Mouse (Mus musculus): ENCODE data around the gene Plscr2.

Gene Plscr2

DNA sequence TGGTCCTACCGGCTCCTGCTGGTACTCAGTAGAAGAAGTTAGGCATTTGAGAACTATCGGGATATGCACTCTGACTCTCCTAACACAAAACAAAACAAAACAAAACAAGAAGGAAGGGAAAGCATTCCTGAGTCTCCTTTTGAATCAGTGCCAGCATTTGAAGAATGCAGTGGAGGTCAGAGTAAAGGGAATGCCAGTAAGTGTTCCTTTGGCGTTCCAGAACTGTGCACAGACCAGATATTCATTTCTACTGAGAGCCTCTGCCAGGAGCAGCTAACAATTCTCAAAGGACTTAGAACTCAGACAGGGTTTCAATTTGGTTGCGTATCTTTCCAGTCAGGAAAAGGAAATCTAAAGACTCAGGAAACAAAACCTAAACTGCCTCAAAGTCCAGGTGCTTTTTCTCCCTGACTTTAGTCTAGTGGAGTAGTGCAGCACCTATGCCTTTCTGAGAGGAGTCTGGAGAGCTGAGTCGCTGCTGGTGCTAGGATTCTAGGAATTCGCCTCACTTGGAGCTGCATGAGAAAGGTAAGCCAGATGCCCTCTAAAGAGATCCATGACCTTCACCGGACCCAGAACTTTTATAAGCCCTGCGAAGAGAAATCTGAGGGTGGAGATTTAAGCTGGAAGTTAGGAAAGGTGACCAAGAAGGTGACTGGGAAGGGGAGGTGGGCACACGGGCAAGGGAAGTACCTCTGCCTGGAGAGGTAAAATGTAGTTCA lies at the start of gene Plscr2:
Gene Plscr2 (plus strand): TSS at position 117 of the 722 bp plus-strand sequence.
- DNase-seq, result no peak

DNA sequence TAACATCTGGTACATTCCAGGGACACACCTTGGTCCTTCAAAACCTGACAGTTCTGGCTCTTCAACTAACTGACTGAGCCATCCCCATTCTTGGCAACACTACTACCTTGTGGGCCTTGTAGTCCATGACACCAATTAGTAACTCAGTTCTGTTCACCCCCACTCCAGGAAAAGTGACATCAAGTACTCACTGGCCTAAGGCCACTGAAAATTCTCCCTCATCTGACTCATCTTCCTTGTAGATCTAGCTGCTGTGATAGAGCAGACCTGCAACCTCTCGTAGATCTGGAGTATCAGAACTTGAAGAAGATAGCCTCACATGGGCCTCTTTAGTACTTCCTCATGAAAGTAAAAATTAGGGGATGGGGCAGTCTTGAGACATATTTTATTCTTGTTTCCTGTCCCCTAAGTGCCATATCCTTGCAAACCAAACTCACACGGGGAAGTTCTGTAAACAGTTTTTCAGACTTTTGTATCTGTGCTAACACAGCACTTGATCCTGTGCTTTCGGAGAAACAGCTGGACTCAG lies 49.2 kb upstream of the Plscr2 start:
- DNase-seq, result no peak

DNA sequence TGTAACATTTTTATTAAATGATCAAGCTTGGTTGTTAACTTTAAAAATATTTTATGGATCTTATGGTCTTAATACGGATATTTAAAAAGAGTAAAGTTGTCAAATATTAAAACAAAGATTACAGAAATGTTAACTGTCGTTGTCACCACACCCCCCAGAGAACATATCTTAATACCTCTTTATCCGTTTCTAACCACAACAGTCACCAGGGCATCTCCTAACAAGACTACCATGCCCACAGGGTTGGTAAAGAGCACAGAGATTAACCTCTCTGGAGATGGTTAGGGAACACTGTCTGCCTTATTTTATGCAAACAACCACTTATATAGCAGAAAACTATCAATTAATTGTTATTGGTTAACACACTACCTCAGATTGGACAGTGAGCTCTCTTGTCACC lies 48.6 kb upstream of the Plscr2 start:
- no peak for DNase-seq

DNA sequence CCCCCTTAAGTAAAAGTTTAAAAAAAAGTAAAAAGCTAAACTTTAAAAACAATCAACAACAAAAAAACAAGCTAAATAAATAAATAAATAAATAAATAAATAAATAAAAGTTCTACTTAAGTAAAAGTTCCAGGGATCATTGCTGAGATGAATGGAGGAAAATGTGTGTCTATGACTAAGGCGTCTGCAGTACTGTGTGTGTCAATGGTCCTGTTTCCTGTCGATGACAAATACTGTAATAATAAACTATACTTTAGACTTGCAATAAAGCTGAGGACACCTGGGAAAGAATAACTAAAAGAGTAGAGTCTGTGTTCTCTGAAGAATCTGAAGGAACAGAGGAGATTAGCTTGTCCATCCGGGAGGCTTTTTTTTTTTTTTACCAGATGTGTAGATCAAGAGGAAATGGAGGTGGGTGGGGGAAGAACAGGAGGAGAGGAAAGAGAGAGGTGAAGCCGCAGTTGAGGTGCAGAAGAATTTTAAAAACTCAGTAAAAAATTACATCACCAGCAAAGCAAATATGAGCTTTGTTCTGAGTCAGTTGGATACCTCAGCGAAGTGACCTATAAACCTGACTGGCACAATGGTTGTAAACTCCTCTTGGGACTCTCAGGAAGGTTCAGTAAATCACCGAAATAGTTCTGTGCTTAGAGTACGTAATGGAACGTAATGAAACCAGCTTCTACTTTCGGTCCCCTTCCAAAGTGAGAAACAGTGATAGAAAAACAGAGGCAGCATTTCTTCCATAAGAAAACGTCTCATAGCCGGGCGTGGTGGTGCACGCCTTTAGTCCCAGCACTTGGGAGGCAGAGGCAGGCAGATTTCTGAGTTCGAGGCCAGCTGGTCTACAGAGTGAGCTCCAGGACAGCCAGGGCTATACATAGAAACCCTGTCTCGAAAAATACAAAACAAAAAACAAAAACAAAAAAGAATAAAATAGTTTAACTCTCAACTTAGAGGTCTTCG lies 46.3 kb upstream of the Plscr2 start:
- no peak for DNase-seq

DNA sequence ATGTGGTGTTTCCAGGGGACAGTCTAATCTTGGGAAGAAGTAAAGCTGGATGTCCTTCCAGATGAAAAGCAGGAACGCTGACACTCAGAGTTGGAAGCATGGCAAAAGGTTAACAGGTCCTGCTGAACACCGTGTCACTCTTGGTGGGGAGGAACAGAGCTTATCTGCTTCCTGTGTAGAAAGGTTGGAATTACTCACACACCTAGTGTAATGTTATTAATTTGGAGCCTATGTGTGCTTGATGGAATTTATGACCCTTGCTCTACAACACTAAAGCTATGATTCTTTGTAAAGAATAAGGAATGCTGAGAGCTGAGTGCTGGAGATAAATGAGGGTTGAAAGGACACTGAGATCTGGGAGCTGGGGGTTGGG lies 45.6 kb upstream of the Plscr2 start:
- no peak for DNase-seq

DNA sequence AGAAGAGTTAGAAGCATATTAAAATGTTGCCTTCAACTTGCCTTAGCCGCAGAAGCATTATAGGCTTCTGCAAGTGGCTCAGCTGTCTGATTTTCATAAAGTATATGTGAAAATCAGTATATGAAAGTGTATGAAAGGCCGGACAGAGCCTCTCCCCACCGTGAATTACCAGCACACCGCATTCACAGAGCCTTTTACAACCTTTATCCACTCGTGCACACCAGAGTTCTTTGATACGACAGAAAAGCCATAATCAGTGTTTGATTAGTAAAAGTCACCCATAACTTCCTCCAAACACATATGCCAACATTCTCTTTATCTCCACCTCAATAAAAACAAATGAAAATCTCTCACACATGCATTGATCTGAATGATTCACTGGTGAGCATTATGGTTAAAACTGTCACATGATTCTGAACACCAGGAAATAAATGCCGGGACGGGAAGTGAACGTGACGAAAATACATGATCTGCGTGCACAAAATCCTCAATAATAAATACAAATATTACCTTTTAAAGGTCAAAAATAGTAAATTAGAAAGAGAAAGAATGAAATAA lies 40.4 kb upstream of the Plscr2 start:
- no peak for DNase-seq

DNA sequence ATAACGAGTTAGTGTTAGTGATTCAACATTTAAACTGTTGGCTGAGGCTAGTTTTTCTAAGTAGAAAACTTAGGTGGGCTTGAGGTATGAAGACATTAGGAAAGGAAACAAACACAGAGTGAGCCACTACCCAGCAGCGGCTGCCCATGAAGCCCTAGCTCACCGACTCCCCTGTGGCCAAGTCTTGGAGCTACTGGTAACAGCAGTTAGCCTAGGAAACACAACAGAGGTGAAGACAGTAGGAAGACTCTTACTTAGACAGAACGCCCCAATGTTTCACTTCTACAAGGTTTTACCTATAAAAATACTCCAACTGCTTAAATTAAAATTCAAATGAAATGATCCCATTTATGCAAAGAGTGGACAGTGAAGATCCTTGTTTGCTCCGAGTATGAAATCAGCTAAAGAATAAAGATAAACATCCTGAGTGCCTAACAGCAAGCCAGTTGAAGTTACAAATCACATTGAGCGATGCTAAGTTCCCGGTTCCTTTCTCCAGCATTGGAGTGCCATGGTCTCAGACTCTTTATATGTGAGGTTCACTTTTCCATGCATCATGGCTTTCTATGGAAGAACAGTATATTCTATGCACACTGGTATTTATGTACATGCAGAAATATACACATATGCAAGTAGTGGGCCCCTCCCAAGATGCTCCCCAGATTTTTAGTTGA lies 26.5 kb upstream of the Plscr2 start:
- DNase-seq, result no peak

DNA sequence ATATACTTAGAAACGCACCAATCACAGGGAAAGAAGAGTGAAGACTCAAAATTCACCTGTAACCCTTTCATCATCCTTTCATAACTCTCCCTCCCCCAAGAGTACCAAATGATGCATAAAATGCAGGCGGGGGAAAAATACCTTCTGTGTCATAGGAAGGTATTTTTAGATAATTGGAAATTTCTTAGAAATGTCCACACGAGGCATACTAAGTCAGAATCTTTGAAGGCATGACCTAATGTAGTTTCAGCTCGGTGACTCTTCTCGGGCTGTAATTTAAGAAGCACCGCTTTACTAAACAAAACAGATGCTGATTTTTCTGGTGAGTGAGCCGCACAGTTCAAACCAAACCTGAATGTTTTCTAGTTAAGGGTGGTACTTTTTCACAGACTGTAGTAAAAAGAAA lies 26.0 kb upstream of the Plscr2 start, which contains the start of gene Plscr1:
Gene Plscr1 (plus strand): TSS at position 304 of the 406 bp plus-strand sequence.
- no peak for DNase-seq

DNA sequence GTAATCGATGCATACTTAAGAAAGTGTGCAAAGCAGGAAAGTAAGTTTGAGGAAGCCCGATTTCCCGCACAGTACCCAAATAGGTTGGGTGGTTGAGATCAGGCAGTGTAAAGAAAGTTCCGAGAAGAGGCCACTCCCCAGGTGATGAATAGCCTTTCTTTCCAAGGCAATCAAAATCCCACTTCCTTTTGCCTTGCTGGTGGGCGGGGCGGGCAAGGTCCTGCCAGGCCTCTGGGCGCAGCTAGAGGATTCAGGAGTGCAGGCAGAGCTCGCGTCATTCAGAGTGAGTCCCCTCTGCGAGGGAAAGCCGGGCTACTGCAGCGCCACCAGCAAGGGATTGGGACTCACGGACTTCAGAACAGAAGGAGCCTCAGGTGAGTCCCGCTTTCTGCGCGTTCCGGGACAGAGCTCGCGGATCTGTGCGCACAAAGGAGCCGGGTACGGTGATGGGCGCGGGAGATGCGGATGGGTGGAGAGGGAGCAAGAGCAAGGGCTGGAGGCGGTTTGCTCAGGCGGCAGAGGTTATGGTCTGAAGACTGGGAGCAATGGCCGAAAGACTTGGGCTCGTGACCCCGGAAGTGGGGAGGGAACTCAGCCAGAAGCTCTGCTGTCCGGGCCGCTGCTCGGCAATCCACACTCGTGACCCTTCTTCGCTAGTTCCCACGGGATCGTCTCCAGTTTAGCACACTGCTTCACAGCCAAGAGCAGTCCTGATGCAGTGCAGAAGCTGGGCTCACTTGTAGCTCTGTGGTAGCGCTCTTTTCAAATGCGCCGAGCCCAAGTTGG lies 25.2 kb upstream of the Plscr2 start:
- DNase-seq, result peak; percentile 32

DNA sequence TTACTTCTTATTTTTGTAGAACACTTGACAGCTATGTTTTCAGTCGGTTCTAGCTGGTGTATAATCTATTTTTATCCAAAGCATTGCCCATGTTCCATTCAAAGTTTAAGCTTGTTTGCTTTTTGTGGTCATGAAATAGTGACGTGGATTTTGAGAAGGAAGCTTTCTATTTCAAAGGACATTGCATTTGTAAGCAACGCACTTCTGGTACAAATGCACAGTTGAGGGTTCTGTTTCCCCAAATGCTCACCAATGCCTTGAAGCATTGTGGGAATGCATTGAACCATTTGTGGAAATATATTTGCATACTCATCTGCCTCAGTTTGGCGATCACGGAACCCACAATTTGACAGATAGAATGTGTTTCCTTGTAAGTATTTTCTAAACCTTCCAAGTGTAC lies 22.7 kb upstream of the Plscr2 start:
- no peak for DNase-seq

DNA sequence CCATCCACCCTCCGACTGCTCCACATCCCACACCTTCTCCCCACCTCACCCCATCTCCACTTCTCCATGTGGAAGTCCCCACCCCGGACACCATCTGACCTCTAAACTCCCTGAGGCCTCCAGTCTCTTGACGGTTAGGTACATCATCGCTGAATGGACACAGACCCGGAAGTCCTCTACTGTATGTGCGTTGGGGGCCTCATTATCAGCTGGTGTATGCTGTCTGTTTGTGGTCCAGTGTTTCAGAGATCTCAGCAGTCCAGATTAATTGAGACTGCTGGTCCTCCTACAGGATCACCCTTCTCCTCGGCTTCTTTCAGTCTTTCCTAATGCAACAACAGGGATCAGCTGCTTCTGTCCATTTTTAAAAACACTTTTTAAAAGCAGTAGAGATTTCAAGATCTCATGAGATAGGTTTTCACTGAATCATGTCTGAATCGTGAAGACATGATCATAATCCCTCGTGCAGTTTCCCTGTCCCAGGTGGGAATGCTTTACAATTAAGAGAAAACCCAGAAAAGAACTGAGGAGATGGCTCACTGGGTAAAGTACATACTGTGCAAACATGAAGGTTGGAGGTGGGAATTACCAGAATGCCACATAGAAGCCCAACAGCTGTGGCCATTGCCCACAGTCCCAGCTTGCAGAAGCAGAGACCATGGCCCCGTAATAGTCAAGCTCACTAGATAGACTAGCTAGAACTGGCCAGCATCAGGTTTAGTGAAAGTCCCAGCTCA lies 21.6 kb upstream of the Plscr2 start:
- no peak for DNase-seq

DNA sequence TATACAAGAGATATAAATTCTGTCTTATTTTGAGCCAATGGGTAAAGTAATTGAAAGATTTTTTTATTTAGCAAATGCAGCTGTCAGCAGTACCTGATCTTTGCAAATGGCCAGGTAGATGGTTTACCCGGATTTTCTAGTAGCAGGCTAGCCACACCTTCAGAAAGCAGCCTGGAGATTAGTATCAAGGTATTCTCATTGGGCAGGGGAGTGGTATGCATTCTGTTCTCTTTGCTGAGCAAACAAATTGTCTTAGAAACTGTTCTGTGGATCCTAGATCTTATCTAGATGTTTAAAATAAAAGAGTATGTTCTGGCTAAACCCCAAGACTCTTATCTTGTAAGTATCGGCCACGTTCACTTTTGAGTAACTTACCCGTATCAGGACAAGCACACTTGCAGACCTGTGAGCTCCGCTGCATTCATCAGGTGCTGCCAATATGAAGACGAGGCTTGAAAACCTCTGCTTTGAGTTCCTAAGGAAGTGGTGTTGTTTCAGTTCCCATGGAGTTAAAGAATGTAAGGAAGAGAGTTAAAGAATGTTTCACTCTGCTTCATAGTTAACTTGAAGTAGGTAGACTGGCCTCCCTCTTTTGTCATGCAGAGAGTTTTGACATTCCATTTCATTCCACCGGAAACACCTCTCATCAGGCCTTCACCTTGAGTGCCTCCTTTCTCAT lies 14.8 kb upstream of the Plscr2 start:
- DNase-seq, result no peak

DNA sequence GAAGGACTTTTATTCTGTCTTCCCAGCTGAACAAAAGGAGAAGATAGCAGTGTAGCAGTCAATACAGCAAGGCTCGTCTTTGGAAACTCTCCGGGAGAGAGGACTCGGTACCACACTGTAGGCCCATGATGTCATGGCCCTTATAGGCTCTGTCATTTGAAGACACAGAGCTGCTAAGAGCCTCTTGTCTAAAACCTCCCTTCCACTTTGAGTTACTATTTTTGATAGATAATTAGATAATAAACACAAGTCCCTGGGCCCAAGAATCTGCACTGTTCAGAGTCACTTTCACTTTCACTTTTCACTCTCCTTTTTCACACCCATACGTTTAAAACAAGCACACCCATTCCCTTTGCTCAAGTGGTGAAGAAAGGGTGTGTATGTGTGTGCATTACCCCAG lies 9.7 kb upstream of the Plscr2 start:
- no peak for DNase-seq

DNA sequence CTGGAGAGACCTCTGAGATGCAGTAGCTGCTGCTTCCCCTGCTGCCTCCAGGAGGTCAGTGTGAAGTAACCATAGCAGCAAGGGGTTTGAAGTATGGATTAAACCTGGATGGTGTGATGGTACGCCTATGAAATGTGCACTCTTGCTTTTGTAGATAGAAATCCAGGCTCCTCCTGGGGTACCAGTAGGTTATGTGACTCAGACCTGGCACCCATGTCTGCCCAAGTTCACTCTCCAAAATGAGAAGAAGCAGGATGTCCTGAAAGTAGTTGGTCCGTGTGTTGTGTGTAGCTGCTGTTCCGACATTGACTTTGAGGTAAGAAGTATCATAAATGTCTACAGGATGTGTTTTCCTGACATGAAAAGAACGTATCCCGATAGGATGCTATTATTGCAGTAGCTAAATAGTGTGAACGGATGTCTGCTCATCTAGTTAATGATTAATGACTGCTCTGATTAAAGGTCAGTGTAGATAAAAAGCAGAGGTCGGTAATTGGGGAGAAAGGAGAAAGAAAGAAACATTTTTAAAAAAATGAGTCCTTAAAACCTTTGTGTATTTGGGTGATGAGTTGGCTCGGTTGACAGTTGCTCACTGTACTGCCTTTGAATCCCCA lies 8.7 kb upstream of the Plscr2 start:
- no peak for DNase-seq

DNA sequence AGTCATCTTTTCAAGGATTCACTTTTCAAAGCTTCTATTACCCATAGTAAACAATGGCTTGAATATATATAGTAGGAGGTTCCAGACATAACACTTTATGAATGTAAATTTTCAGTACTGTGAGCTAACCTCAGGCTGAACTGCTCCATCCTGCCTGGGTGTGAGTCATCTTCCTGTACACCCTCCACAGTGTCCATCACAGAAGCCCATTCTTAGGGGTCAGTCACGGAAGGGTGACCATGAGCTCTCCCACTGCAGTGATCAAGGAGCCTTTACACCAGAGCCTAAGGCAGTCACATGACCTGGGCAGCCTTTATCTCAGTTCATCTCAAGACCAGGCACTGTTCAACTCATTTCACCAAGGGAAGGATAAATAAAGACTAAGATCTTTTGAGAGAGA lies 7.7 kb upstream of the Plscr2 start:
- DNase-seq, result no peak

DNA sequence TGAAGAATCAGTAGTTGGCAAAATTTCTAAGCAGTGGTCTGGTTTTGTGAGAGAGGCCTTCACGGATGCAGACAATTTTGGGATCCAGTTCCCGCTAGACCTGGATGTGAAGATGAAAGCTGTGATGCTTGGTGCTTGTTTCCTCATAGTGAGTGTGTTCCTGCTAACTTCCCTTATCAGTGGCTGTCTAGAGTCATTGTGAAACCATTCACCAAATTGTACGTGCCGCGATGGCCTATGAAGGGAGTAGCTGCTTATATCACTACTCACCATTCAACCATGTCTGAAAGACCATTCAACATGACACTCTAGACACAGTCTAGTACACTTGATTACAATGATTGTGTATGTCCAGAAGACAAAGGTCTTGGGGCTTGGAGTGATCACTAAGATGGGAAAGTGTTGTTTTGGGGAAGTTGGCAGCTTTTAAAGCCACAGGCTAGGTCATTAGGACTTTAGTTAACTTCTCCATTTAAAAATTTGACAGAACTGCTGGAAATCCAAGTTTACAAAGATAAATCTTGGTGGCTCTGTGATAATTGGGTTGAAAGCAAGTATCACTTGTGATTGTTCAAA lies 5.5 kb upstream of the Plscr2 start:
- DNase-seq, result no peak

DNA sequence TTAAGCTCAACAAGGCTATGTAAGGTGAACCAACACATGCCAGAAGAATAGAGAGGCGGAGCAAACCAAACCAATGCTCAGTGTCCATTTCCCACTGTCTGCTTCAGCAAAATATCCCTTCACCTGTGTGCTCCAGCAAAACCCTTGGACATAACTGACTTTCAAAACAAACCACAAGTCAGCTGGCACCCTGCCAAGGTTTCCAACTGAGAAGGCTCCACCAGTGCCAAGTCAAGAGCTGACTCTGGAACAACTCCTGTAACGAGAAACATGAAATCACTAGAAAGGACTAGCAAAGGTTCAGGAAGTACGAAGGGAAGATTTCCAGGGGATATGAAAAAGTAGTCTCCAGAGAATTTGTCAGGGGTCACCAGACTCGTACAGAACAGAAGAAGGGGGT lies 4.5 kb upstream of the Plscr2 start:
- DNase-seq, result no peak

DNA sequence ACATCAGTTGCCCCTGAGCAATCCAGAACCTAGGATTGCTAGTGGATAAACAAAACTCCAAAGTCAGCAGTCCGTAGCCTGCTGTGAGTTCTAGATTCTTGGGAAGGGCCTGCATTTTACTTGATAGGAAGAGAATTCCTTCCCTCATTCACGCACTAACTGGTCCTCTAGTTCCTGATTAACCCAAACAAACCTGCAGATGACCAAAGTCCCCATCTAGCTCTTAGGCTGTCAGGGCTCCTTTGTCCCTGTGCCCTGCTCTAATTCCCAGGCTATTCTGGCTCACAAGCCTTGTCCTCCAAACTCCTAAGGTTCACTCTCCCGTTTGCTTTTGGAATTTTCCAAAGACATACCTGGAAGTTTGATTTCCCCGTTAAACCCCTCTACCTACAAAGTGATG lies 2.8 kb upstream of the Plscr2 start:
- no peak for DNase-seq

DNA sequence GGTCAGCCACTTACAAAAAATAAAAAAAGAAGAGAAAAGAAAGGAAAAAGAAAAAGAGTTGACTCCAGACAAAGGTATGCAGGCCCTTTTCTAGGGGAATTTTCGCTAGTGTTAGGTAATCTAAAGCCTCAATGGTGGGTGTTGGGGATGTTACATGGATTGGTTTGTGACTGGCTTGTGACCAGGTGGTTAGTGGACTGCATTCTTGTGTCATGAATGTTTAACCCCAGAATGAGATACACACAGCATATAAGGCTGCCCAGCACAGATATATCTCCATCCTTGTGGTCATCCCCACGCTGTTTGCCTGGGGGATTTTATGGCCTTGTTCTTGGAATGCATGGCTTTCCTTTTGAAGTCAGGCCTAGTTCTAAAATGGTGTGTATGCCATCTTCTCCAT lies 2.1 kb upstream of the Plscr2 start:
- DNase-seq, result no peak
